Mouse (Mus musculus) olfactory bulb, adult 2 months (tissue): Measurements from ENCODE around the gene Tdp1.

Source experiments
- CTCF ChIP-seq: fragments of 200-500 bp; IDR thresholded peaks from 2 replicates; pipeline ENCODE4 v1.5.1; 2012; ENCODE audit warnings: low read depth, mild to moderate bottlenecking, low read length, moderate library complexity; ENCODE audit not compliant: insufficient read depth
- POLR2A ChIP-seq: fragments of 200-500 bp; IDR thresholded peaks from 2 replicates; pipeline ENCODE4 v1.6.1; 2012; ENCODE audit warnings: mild to moderate bottlenecking, low read depth, low read length, moderate library complexity; ENCODE audit not compliant: insufficient read depth

- TF ChIP-seq POLR2A: no peak
- no peak for TF ChIP-seq CTCF
Measured at GRCm38 (mm10) chr12:99932245-99932644, 47.9 kb downstream of the Tdp1 start.
